In genomic region chr12:67221329-67222220, GRCm38 (mm10) we compare ENCODE assay signal across 9 mouse cellular contexts. TPM values are rescaled to one million over a fixed set of nuclear protein-coding genes. Genes with fewer than 3 reads are reported as not detected.
DNase-seq lines count a peak whose midpoint lies in the region; ATAC-seq lines count a peak whose summit lies in the region.
"Had no signal": no experiment of that assay in that cellular context is flagged by ENCODE, and none has a peak within 500 bp of the region (broad histone marks: within the 10 kb centered on the region; RNA-seq: fewer than 3 reads in every experiment).

No protein-coding gene starts in this region.

- peaks cover 56% of the 10 kb centered on the region for H3K27me3 ChIP-seq in lung, embryonic 15.5 days
- peaks cover 47% of the 10 kb centered on the region for H3K27me3 ChIP-seq in liver, embryonic 13.5 days

- H3K4me3 ChIP-seq in lung, embryonic 15.5 days, result peak overlapping the region; percentile 50
- peak overlapping the region; percentile 42 for H3K4me3 ChIP-seq in liver, embryonic 13.5 days (replicated peaks)
- H3K4me3 ChIP-seq: myocyte had no signal

- no peak for DNase-seq in lung, postnatal 14 days
- DNase-seq in cerebellum, adult 9-11 months, result peak; percentile 41
- DNase-seq in frontal cortex, adult 2 months (ENCODE audit: extremely low spot score in 1 of 2, low spot score in 1 of 2), result peak; percentile 41 to 73
- DNase-seq in kidney, postnatal 14 days, result peak; percentile 4
- no peak for DNase-seq in liver, embryonic 13.5 days
- peak; percentile 67 for DNase-seq in right cerebral cortex, postnatal 14 days
- no peak for DNase-seq in urinary bladder, postnatal 4 days (ENCODE audit: low spot score in 2 of 2)

- no peaks in the 10 kb centered on the region for H3K36me3 ChIP-seq in lung, embryonic 15.5 days
- H3K36me3 ChIP-seq in liver, embryonic 13.5 days, result no peaks in the 10 kb centered on the region

- H3K27ac ChIP-seq in lung, embryonic 15.5 days, result no peak overlapping the region
- H3K27ac ChIP-seq in liver, embryonic 13.5 days, result no peak overlapping the region

- peaks cover 14% of the 10 kb centered on the region for H3K4me1 ChIP-seq in lung, embryonic 15.5 days
- H3K4me1 ChIP-seq in liver, embryonic 13.5 days (replicated peaks), result peaks cover 8% of the 10 kb centered on the region

- 0 out of 2 replicates have a peak overlapping the region, but pooled peaks have one; percentile 13 for H3K9ac ChIP-seq in lung, embryonic 15.5 days
- no peak overlapping the region for H3K9ac ChIP-seq in liver, embryonic 13.5 days

- peak; percentile 65; the same call in 1 of the 2 replicates for ATAC-seq in lung, embryonic 15.5 days (ENCODE audit: borderline replicate concordance, extremely low read depth, low FRiP score, low TSS enrichment)
- peak; percentile 15; the same call in 1 of the 2 replicates for ATAC-seq in liver, embryonic 13.5 days (ENCODE audit: low read depth)

- peak overlapping the region; percentile 98 for H3K4me2 ChIP-seq in lung, embryonic 15.5 days
- peak overlapping the region; percentile 61 for H3K4me2 ChIP-seq in liver, embryonic 13.5 days

- under 1% methylated on average over 72 of the region's 78 CpGs for WGBS in lung, embryonic 15.5 days
- under 1% methylated on average over 76 of the region's 78 CpGs for WGBS in liver, embryonic 13.5 days (ENCODE audit: insufficient replicate concordance)

- H3K9me3 ChIP-seq in lung, embryonic 15.5 days, result no peaks in the 10 kb centered on the region
- no peaks in the 10 kb centered on the region for H3K9me3 ChIP-seq in liver, embryonic 13.5 days (replicated peaks)

RNA-seq across cellular contexts. Expression of gene Mdga2, which starts 0.8 kb away (rescaled TPM):
- polyA plus RNA-seq in lung, embryonic 15.5 days (2015; fragmentation: Nextera tagmentation; extraction: Ambion mirVana), result 0.24 and 0.38 TPM in 2 replicates
- 16.2 and 20.2 TPM in 2 replicates for polyA plus RNA-seq in frontal cortex, adult 2 months (2012; rRNA removed)
- polyA plus RNA-seq in liver, embryonic 13.5 days (2015; fragmentation: Nextera tagmentation; extraction: Ambion mirVana), result 0.03 and 0.08 TPM in 2 replicates
- polyA plus RNA-seq: myocyte had no signal

Comparison
In these comparisons a context has a peak if more than half of its experiments do, and no peak if none do; other contexts are left out.
1. DNase-seq: peak in cerebellum, adult 9-11 months (single experiment), frontal cortex, adult 2 months (2 of 2), kidney, postnatal 14 days (single experiment) and right cerebral cortex, postnatal 14 days (single experiment); none in lung, postnatal 14 days (single experiment), liver, embryonic 13.5 days (single experiment) and urinary bladder, postnatal 4 days (0 of 2).
2. RNA of gene Mdga2, which starts 0.8 kb away (polyA plus RNA-seq): 16.2 to 20.2 TPM in frontal cortex, adult 2 months; 0.24 to 0.38 TPM in lung, embryonic 15.5 days and 0.03 to 0.08 TPM in liver, embryonic 13.5 days; every median in the first group is over 10 times any median in the second.